Mouse (Mus musculus) left cerebral cortex, postnatal 36 days (tissue): ENCODE results near the gene Nhlh2. TPM values are rescaled to one million over a fixed set of nuclear protein-coding genes. Genes with fewer than 3 reads are reported as not detected.

Source experiments
- total RNA-seq, 2 experiments: library from RNA; stranded (reverse); gene quantifications; 2 replicates each; pipeline ENCODE4 v1.2.3; 2021

The Nhlh2 gene
- total RNA-seq, 2 experiments from 2014 or later = 0.29 TPM; not detected in 1

Other genes starting within 250 kb of the Nhlh2 start
- gene Mab21l3, start 161.1 kb upstream of the Nhlh2 start, total RNA-seq = under 1 TPM; 0.32 to 0.36 TPM
- 1 to 10 TPM; 7.4 to 9.1 TPM for gene Slc22a15, start 85.6 kb upstream of the Nhlh2 start, total RNA-seq
- 1 to 10 TPM; 1.2 TPM for gene Casq2, start 76.3 kb downstream of the Nhlh2 start, total RNA-seq
- gene Vangl1, start 194.6 kb downstream of the Nhlh2 start, total RNA-seq = 1 to 10 TPM; 3.4 to 6.0 TPM